In genomic region chr2:101918518-101918917, GRCm38 (mm10) we compare ENCODE assay signal across 19 mouse cellular contexts. TPM values are rescaled to one million over a fixed set of nuclear protein-coding genes. Genes with fewer than 3 reads are reported as not detected.
A peak's percentile ranks its signal among the peaks of the same experiment; 100 is the strongest.
DNase-seq lines count a peak whose midpoint lies in the region; ATAC-seq and TF ChIP-seq lines count a peak whose summit lies in the region.
"Had no signal": no experiment of that assay in that cellular context is flagged by ENCODE, and none has a peak within 500 bp of the region (broad histone marks: within the 10 kb centered on the region; RNA-seq: fewer than 3 reads in every experiment).

No protein-coding gene starts in this region.

- H3K27ac ChIP-seq in forebrain, postnatal 0 days (ENCODE audit: low read depth, low read length): no peak overlapping the region
- H3K27ac ChIP-seq in forebrain, embryonic 10.5 days: no peak overlapping the region
- no peak overlapping the region for H3K27ac ChIP-seq in liver, postnatal 0 days (ENCODE audit: low read depth)
- no peak overlapping the region for H3K27ac ChIP-seq in embryonic facial prominence, embryonic 10.5 days (replicated peaks)
- H3K27ac ChIP-seq in midbrain, embryonic 13.5 days: peak overlapping the region; percentile 49; the same call in 1 of the 2 replicates
- H3K27ac ChIP-seq: heart, embryonic 13.5 days; limb, embryonic 12.5 days had no signal

- no peaks in the 10 kb centered on the region for H3K9me3 ChIP-seq in forebrain, postnatal 0 days (ENCODE audit: low read length)
- peaks cover 5% of the 10 kb centered on the region; the same call in 1 of the 2 replicates for H3K9me3 ChIP-seq in forebrain, embryonic 10.5 days
- no peaks in the 10 kb centered on the region for H3K9me3 ChIP-seq in liver, postnatal 0 days (ENCODE audit: low read length)
- H3K9me3 ChIP-seq in embryonic facial prominence, embryonic 10.5 days: no peaks in the 10 kb centered on the region; the same call in 1 of the 2 replicates
- H3K9me3 ChIP-seq in midbrain, embryonic 13.5 days: peaks cover 5% of the 10 kb centered on the region; the same call in 1 of the 2 replicates
- H3K9me3 ChIP-seq: heart, embryonic 13.5 days had no signal

- intact Hi-C loops in left cerebral cortex, postnatal 14 days (cut with DNase I): no loop called here

- 82% methylated on average over 7 of the region's 7 CpGs for WGBS in forebrain, postnatal 0 days
- WGBS in forebrain, embryonic 10.5 days: 89% methylated on average over 7 of the region's 7 CpGs
- WGBS in liver, postnatal 0 days (ENCODE audit: insufficient replicate concordance): 69% methylated on average over 7 of the region's 7 CpGs
- 85% methylated on average over 7 of the region's 7 CpGs for WGBS in embryonic facial prominence, embryonic 10.5 days
- 81% methylated on average over 7 of the region's 7 CpGs for WGBS in midbrain, embryonic 13.5 days

- no peak for DNase-seq in forebrain, postnatal 0 days
- no peak for DNase-seq in forebrain, embryonic 10.5 days (ENCODE audit: extremely low spot score, low spot score)
- peak; percentile 12 for DNase-seq in liver
- DNase-seq in liver, postnatal 0 days: no peak
- peak; percentile 16 for DNase-seq in embryonic facial prominence, embryonic 10.5 days (ENCODE audit: low spot score)
- no peak for DNase-seq in thymus, postnatal 10 days (ENCODE audit: low spot score in 2 of 2)
- DNase-seq in left cerebral cortex, postnatal 14 days (ENCODE audit: low spot score in 2 of 2): no peak
- DNase-seq: cerebellum, adult 8-10 months; heart, postnatal 36 days; kidney, adult 2 months; kidney, postnatal 36 days; layer of hippocampus, adult 9-11 months; right cerebral cortex, postnatal 25 days; thymus, postnatal 25 days had no signal

- no peak overlapping the region for H3K4me2 ChIP-seq in forebrain, postnatal 0 days (ENCODE audit: low read depth)
- no peak overlapping the region for H3K4me2 ChIP-seq in liver, postnatal 0 days (ENCODE audit: low read depth, low read length)
- no peak overlapping the region for H3K4me2 ChIP-seq in midbrain, embryonic 13.5 days (replicated peaks)
- H3K4me2 ChIP-seq: heart, embryonic 13.5 days; limb, embryonic 12.5 days had no signal

- H3K4me3 ChIP-seq in forebrain, postnatal 0 days (ENCODE audit: low read depth, low read length): no peak overlapping the region
- H3K4me3 ChIP-seq in forebrain, embryonic 10.5 days: no peak overlapping the region
- H3K4me3 ChIP-seq in liver, postnatal 0 days (ENCODE audit: low read depth, low read length): no peak overlapping the region
- no peak overlapping the region for H3K4me3 ChIP-seq in embryonic facial prominence, embryonic 10.5 days
- H3K4me3 ChIP-seq in midbrain, embryonic 13.5 days (replicated peaks): no peak overlapping the region
- H3K4me3 ChIP-seq: heart, embryonic 13.5 days; limb, embryonic 12.5 days had no signal

- no peaks in the 10 kb centered on the region for H3K27me3 ChIP-seq in forebrain, postnatal 0 days (ENCODE audit: insufficient read depth, low read length)
- no peaks in the 10 kb centered on the region for H3K27me3 ChIP-seq in forebrain, embryonic 10.5 days (ENCODE audit: poor library complexity, severe bottlenecking)
- H3K27me3 ChIP-seq in liver, postnatal 0 days (ENCODE audit: insufficient read depth, low read length): no peaks in the 10 kb centered on the region
- H3K27me3 ChIP-seq in embryonic facial prominence, embryonic 10.5 days (replicated peaks; ENCODE audit: low read depth, poor library complexity, severe bottlenecking): no peaks in the 10 kb centered on the region
- H3K27me3 ChIP-seq in midbrain, embryonic 13.5 days: no peaks in the 10 kb centered on the region
- H3K27me3 ChIP-seq: heart, embryonic 13.5 days; limb, embryonic 12.5 days; Patski had no signal

- TF ChIP-seq EP300 in liver, postnatal 0 days (IDR thresholded peaks at IDR 0.05; ENCODE audit: low read depth): no peak

- no peak overlapping the region for H3K9ac ChIP-seq in forebrain, postnatal 0 days
- H3K9ac ChIP-seq in liver, postnatal 0 days (replicated peaks): no peak overlapping the region
- no peak overlapping the region for H3K9ac ChIP-seq in midbrain, embryonic 13.5 days (replicated peaks)
- H3K9ac ChIP-seq: heart, embryonic 13.5 days; limb, embryonic 12.5 days had no signal

- no peaks in the 10 kb centered on the region for H3K36me3 ChIP-seq in forebrain, postnatal 0 days (ENCODE audit: insufficient read depth)
- H3K36me3 ChIP-seq in forebrain, embryonic 10.5 days (replicated peaks): no peaks in the 10 kb centered on the region
- no peaks in the 10 kb centered on the region for H3K36me3 ChIP-seq in liver, postnatal 0 days (replicated peaks; ENCODE audit: insufficient read depth, low read length)
- H3K36me3 ChIP-seq in embryonic facial prominence, embryonic 10.5 days (replicated peaks): no peaks in the 10 kb centered on the region
- H3K36me3 ChIP-seq in midbrain, embryonic 13.5 days: 0 out of 2 replicates have a peak, but pooled peaks cover 4% of the 10 kb centered on the region
- H3K36me3 ChIP-seq: heart, embryonic 13.5 days; limb, embryonic 12.5 days had no signal

- TF ChIP-seq CTCF in forebrain, postnatal 0 days (IDR thresholded peaks at IDR 0.05; ENCODE audit: low read depth): no peak
- TF ChIP-seq CTCF in liver, postnatal 0 days (IDR thresholded peaks at IDR 0.05; ENCODE audit: low read depth): no peak

- peak; percentile 60 for ATAC-seq in forebrain, postnatal 0 days
- ATAC-seq in liver, postnatal 0 days: no peak
- peak; percentile 54; the same call in 1 of the 2 replicates for ATAC-seq in midbrain, embryonic 13.5 days
- ATAC-seq: activated CD4-positive, CD25-positive, alpha-beta regulatory T cell, adult 4 months; Patski had no signal

- peaks cover 7% of the 10 kb centered on the region; the same call in 1 of the 2 replicates for H3K4me1 ChIP-seq in forebrain, postnatal 0 days (ENCODE audit: insufficient read depth)
- H3K4me1 ChIP-seq in forebrain, embryonic 10.5 days: peaks cover 10% of the 10 kb centered on the region
- peaks cover 4% of the 10 kb centered on the region; the same call in 1 of the 2 replicates for H3K4me1 ChIP-seq in liver, postnatal 0 days (ENCODE audit: insufficient read depth)
- peaks cover 7% of the 10 kb centered on the region for H3K4me1 ChIP-seq in embryonic facial prominence, embryonic 10.5 days
- peaks cover 12% of the 10 kb centered on the region for H3K4me1 ChIP-seq in midbrain, embryonic 13.5 days (replicated peaks)

RNA-seq across cellular contexts. Expression of gene Commd9, which starts 32.5 kb away (rescaled TPM):
- total RNA-seq in forebrain, postnatal 0 days (2014; rRNA removed): 144 and 195 TPM in 2 replicates
- polyA plus RNA-seq in forebrain, postnatal 0 days (2015; fragmentation: Nextera tagmentation; extraction: Ambion mirVana): 97.7 and 107 TPM in 2 replicates
- 59.2 and 62.2 TPM in 2 replicates for polyA plus RNA-seq in forebrain, embryonic 10.5 days (2016; fragmentation: Nextera tagmentation; extraction: Ambion mirVana)
- 20.6 and 23.6 TPM in 2 replicates for polyA plus RNA-seq in liver, postnatal 0 days (2015; fragmentation: Nextera tagmentation; extraction: Ambion mirVana)
- 60.6 and 61.8 TPM in 2 replicates for polyA plus RNA-seq in embryonic facial prominence, embryonic 10.5 days (2016; fragmentation: Nextera tagmentation; extraction: Ambion mirVana)
- polyA plus RNA-seq in midbrain, embryonic 13.5 days (2015; fragmentation: Nextera tagmentation; extraction: Ambion mirVana): 103 and 106 TPM in 2 replicates
- 10 to 100 TPM; 39.2 to 42.4 TPM for total RNA-seq in left cerebral cortex, postnatal 14 days (2021)

RNA-seq across cellular contexts. Expression of gene Prr5l, which starts 35.7 kb away (rescaled TPM):
- 3.2 and 4.2 TPM in 2 replicates for total RNA-seq in forebrain, postnatal 0 days (2014; rRNA removed)
- polyA plus RNA-seq in forebrain, postnatal 0 days (2015; fragmentation: Nextera tagmentation; extraction: Ambion mirVana): 3.6 and 5.6 TPM in 2 replicates
- polyA plus RNA-seq in forebrain, embryonic 10.5 days (2016; fragmentation: Nextera tagmentation; extraction: Ambion mirVana): 24.4 and 25.4 TPM in 2 replicates
- 2.9 and 4.0 TPM in 2 replicates for polyA plus RNA-seq in liver, postnatal 0 days (2015; fragmentation: Nextera tagmentation; extraction: Ambion mirVana)
- polyA plus RNA-seq in embryonic facial prominence, embryonic 10.5 days (2016; fragmentation: Nextera tagmentation; extraction: Ambion mirVana): 21.5 and 22.8 TPM in 2 replicates
- 7.7 and 9.3 TPM in 2 replicates for polyA plus RNA-seq in midbrain, embryonic 13.5 days (2015; fragmentation: Nextera tagmentation; extraction: Ambion mirVana)
- 1 to 10 TPM; 2.6 to 4.6 TPM for total RNA-seq in left cerebral cortex, postnatal 14 days (2021)

Comparison
In these comparisons a context has a peak if more than half of its experiments do, and no peak if none do; other contexts are left out.
1. DNase-seq: peak in liver (single experiment) and embryonic facial prominence, embryonic 10.5 days (single experiment); none in forebrain, postnatal 0 days (single experiment), forebrain, embryonic 10.5 days (single experiment), liver, postnatal 0 days (single experiment), thymus, postnatal 10 days (0 of 2) and left cerebral cortex, postnatal 14 days (0 of 2).